Mouse (Mus musculus) stomach, postnatal 0 days (tissue): ENCODE results near the gene Cisd3.

Experiments used
- CTCF ChIP-seq: IDR thresholded peaks from 2 replicates; pipeline ENCODE4 v1.5.1; 2016; ENCODE audit warnings: antibody characterized with exemption, low read depth, mild to moderate bottlenecking, moderate library complexity
- EP300 ChIP-seq: optimal IDR thresholded peaks from 2 replicates; pipeline ENCODE3; 2016; ENCODE audit warnings: antibody characterized with exemption

DNA sequence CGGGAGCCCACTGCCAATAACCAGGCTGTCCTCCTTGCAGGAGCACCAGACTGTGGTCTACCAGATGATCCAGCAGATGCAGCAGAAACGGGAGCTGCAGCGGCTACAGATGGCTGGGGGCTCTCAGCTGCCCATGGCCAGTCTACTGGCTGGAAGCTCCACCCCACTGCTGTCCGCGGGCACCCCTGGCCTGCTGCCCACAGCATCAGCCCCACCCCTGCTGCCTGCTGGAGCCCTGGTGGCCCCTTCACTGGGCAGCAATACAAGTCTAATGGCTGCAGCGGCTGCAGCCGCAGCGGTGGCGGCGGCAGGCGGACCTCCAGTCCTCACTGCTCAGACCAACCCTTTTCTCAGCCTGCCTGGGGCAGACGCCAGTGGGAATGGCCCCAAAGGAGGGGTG, 5.2 kb upstream of the Cisd3 start:
- TF ChIP-seq EP300 (no peak), CTCF (no peak)
